Mouse (Mus musculus) liver, embryonic 13.5 days (tissue): ENCODE results near the gene Mettl2. TPM values are rescaled to one million over a fixed set of nuclear protein-coding genes. Genes with fewer than 3 reads are reported as not detected.

Experiments
- ATAC-seq: fragments of 200-750 bp; cut with Nextera tagmentation; 2 replicates; pipeline ENCODE4 v1.8.0; 2017; ENCODE audit warnings: low read depth, mild to moderate bottlenecking, moderate number of reproducible peaks, moderate library complexity
- DNase-seq: peaks from one replicate; pipeline ENCODE4 v3.0.0; 2022
- H3K27ac ChIP-seq: fragments of 300-500 bp; sonication (generic); 2 replicates; pipeline ENCODE4 v1.5.1; 2015; ENCODE audit warnings: moderate library complexity, mild to moderate bottlenecking, inconsistent platforms
- H3K27me3 ChIP-seq: fragments of 300-500 bp; sonication (generic); 2 replicates; pipeline ENCODE4 v1.6.1; 2015; ENCODE audit warnings: mild to moderate bottlenecking, inconsistent platforms
- H3K36me3 ChIP-seq: fragments of 300-500 bp; sonication (generic); 2 replicates; pipeline ENCODE4 v1.6.1; 2015; ENCODE audit warnings: mild to moderate bottlenecking, inconsistent platforms
- H3K4me1 ChIP-seq: fragments of 300-500 bp; sonication (generic); replicated peaks from 2 replicates; pipeline ENCODE4 v1.6.1; 2015; ENCODE audit warnings: inconsistent platforms
- H3K4me2 ChIP-seq: fragments of 300-500 bp; sonication (generic); 2 replicates; pipeline ENCODE4 v1.6.1; 2015; ENCODE audit warnings: inconsistent platforms, mild to moderate bottlenecking, moderate library complexity
- H3K4me3 ChIP-seq: fragments of 300-500 bp; sonication (generic); replicated peaks from 2 replicates; pipeline ENCODE4 v1.5.1; 2015; ENCODE audit warnings: mild to moderate bottlenecking, inconsistent platforms
- H3K9ac ChIP-seq: fragments of 300-500 bp; sonication (generic); 2 replicates; pipeline ENCODE4 v1.6.1; 2015; ENCODE audit warnings: mild to moderate bottlenecking, inconsistent platforms
- H3K9me3 ChIP-seq: fragments of 300-500 bp; sonication (generic); replicated peaks from 2 replicates; pipeline ENCODE4 v1.6.1; 2016; ENCODE audit warnings: inconsistent platforms
- WGBS: fragments of 180-500 bp; shearing (Covaris S2); methylation state at CpG from one replicate; pipeline ENCODE4 v1.1.7; 2015; ENCODE audit not compliant: insufficient replicate concordance; 5-methylcytosine and 5-hydroxymethylcytosine counted together
- polyA plus RNA-seq: library from polyadenylated mRNA; unstranded; fragments of >200 nt; fragmentation: Nextera tagmentation; extraction: Ambion mirVana; gene quantifications from 2 replicates; pipeline ENCODE4 v1.2.1, GENCODE M21; 2015

Gene Mettl2
- polyA plus RNA-seq, 1 experiment from 2014 or later, result 23.7 TPM

GRCm38 (mm10) chr11:105153068-105153833, 27.0 kb downstream of the Mettl2 start:
- DNase-seq (peak; percentile 65), ATAC-seq (peak; percentile 82)
- peak overlapping the region; percentile 39 for H3K4me3 ChIP-seq
- no peaks in the 10 kb centered on the region for H3K27me3 ChIP-seq
- 22% methylated on average over 12 of the region's 12 CpGs for WGBS
- peak overlapping the region; percentile 69 for H3K4me2 ChIP-seq
- H3K4me1 ChIP-seq, result peaks cover 87% of the 10 kb centered on the region
- H3K36me3 ChIP-seq, result no peaks in the 10 kb centered on the region
- H3K27ac ChIP-seq, result peak overlapping the region; percentile 97
- H3K9me3 ChIP-seq, result no peaks in the 10 kb centered on the region
- peak overlapping the region; percentile 60 for H3K9ac ChIP-seq

- Histone ChIP-seq H3K9me3 (no peaks in the 10 kb centered on the region), H3K4me2 (no peak overlapping the region), H3K9ac (no peak overlapping the region), H3K27me3 (no peaks in the 10 kb centered on the region), H3K4me1 (peaks cover 88% of the 10 kb centered on the region), H3K36me3 (no peaks in the 10 kb centered on the region), H3K27ac (peak overlapping the region; percentile 80), H3K4me3 (no peak overlapping the region)
- ATAC-seq (no peak), DNase-seq (no peak)
- WGBS, result 56% methylated on average over 4 of the region's 4 CpGs
Measured at GRCm38 (mm10) chr11:105155915-105156314, 29.7 kb downstream of the Mettl2 start.

- ATAC-seq (no peak), DNase-seq (no peak)
- WGBS, result 45% methylated on average over 19 of the region's 19 CpGs
- Histone ChIP-seq H3K27ac (peak overlapping the region; percentile 80), H3K4me2 (peak overlapping the region; percentile 58), H3K4me3 (peak overlapping the region; percentile 52), H3K27me3 (no peaks in the 10 kb centered on the region), H3K9me3 (no peaks in the 10 kb centered on the region), H3K9ac (peak overlapping the region; percentile 59), H3K36me3 (no peaks in the 10 kb centered on the region), H3K4me1 (peaks cover 79% of the 10 kb centered on the region)
Measured at GRCm38 (mm10) chr11:105156748-105157267, 30.6 kb downstream of the Mettl2 start.

- peak overlapping the region; percentile 41; the same call in 1 of the 2 replicates for H3K9ac ChIP-seq
- H3K4me1 ChIP-seq, result peaks cover 68% of the 10 kb centered on the region
- H3K4me3 ChIP-seq, result peak overlapping the region; percentile 52
Measured at GRCm38 (mm10) chr11:105158047-105158446, 31.8 kb downstream of the Mettl2 start.

DNA sequence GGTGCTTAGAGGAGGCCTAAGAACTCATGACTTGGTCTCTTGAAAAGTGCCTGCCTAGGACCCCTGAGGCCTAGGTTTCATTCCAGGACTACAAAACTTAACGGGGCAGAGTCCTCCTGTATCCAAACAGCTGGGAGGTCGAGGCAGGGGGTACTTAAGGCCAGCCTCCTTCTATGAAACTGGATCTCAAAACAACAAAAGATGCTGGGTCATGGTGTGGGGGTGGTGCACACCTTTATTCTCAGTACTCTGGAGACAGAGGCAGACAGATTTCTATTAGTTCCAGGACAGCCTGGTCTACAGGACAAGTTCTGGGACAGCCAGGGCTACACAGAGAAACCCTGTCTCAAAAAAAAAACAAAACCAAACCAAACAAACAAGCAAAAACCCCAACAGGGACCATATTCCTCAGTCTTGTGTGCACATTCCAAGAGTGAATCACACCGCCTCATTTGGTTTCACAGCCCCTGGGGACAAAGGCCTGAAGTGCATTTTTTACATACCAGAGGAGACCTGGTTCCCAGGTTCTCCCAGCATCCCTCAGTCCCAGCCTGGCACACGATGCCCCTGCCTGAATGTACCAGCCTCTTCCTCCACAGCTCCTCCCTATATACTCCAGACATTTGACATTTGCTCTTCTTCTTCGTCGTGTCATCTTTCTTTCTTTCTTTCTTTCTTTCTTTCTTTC, 33.6 kb downstream of the Mettl2 start:
- no peak overlapping the region for H3K4me3 ChIP-seq
- H3K9ac ChIP-seq, result no peak overlapping the region
- H3K27ac ChIP-seq, result no peak overlapping the region
- H3K4me1 ChIP-seq, result peaks cover 51% of the 10 kb centered on the region
- no peak overlapping the region for H3K4me2 ChIP-seq
- H3K9me3 ChIP-seq, result peaks cover 5% of the 10 kb centered on the region
- H3K36me3 ChIP-seq, result peaks cover 5% of the 10 kb centered on the region; the same call in 1 of the 2 replicates
- 59% methylated on average over 6 of the region's 6 CpGs for WGBS
- H3K27me3 ChIP-seq, result peaks cover 5% of the 10 kb centered on the region
- no peak for ATAC-seq
- no peak for DNase-seq

More at GRCm38 (mm10) chr11:105158047-105158446, 31.8 kb downstream of the Mettl2 start:
- peak overlapping the region; percentile 58 for H3K4me2 ChIP-seq
- no peaks in the 10 kb centered on the region for H3K36me3 ChIP-seq
- H3K9me3 ChIP-seq, result no peaks in the 10 kb centered on the region
- no peak for DNase-seq
- ATAC-seq, result no peak
- H3K27ac ChIP-seq, result peak overlapping the region; percentile 80
- no peaks in the 10 kb centered on the region for H3K27me3 ChIP-seq

GRCm38 (mm10) chr11:105161411-105161810, 35.2 kb downstream of the Mettl2 start:
- ATAC-seq (no peak), DNase-seq (no peak)
- no peak overlapping the region for H3K27ac ChIP-seq
- H3K9ac ChIP-seq, result no peak overlapping the region
- H3K27me3 ChIP-seq, result peaks cover 21% of the 10 kb centered on the region
- H3K4me1 ChIP-seq, result peaks cover 36% of the 10 kb centered on the region
- WGBS, result 88% methylated on average over 2 of the region's 2 CpGs
- peaks cover 13% of the 10 kb centered on the region for H3K9me3 ChIP-seq
- H3K4me3 ChIP-seq, result no peak overlapping the region
- H3K36me3 ChIP-seq, result peaks cover 18% of the 10 kb centered on the region
- no peak overlapping the region for H3K4me2 ChIP-seq

GRCm38 (mm10) chr11:105164516-105165510, 38.6 kb downstream of the Mettl2 start:
- no peak overlapping the region for H3K9ac ChIP-seq
- no peak overlapping the region for H3K27ac ChIP-seq
- 75% methylated on average over 69 of the region's 69 CpGs for WGBS
- H3K4me1 ChIP-seq, result peaks cover 2% of the 10 kb centered on the region
- H3K36me3 ChIP-seq, result peaks cover 21% of the 10 kb centered on the region
- no peak overlapping the region for H3K4me2 ChIP-seq
- peaks cover 25% of the 10 kb centered on the region for H3K27me3 ChIP-seq
- peaks cover 13% of the 10 kb centered on the region for H3K9me3 ChIP-seq
- no peak overlapping the region for H3K4me3 ChIP-seq
- ATAC-seq (no peak), DNase-seq (no peak)

DNA sequence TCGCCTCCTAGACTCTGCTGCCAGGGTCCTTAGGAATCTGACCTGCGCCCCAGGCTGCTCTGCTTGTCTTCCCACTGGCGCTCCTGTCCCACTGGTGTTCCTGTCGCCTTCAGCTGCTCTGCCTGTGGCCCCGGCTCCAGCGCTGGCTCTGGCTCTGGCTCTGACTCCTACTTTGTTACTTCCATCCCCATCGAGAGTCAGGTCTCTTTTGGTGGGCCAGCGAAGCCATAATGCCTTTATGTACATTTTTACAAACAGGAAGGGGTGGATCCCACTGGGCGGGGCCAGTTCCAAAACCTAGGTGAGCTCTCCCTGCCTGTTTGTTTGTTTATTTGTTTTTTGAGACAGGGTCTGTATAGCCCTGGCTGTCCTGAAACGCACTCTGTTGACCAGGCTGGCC, 40.6 kb downstream of the Mettl2 start:
- no peak overlapping the region for H3K4me2 ChIP-seq
- DNase-seq (no peak), ATAC-seq (no peak)
- peaks cover 13% of the 10 kb centered on the region for H3K9me3 ChIP-seq
- no peak overlapping the region for H3K4me3 ChIP-seq
- H3K36me3 ChIP-seq, result peaks cover 21% of the 10 kb centered on the region
- WGBS, result 82% methylated on average over 10 of the region's 10 CpGs
- H3K9ac ChIP-seq, result no peak overlapping the region
- H3K4me1 ChIP-seq, result peaks cover 9% of the 10 kb centered on the region
- H3K27ac ChIP-seq, result no peak overlapping the region
- peaks cover 25% of the 10 kb centered on the region for H3K27me3 ChIP-seq

DNA sequence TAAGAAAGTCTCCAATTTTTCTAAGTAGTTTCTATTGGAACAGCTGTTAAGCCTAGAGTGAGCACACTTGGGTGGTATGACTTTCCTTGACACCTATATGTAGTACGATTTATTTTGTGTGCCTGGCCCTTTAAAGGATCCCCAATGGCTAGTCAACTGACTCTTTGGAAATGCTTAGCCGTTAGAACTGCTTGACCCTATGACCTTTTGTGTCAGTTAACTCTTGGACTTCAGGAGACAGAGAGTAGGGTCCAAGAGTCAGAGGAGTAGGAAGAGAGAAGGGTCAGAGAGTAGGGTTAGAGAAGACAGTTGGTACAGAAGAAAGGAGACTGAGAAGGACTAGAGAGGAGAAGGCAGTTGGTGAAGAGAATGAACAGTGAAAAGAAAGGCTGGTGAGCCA, 52.3 kb downstream of the Mettl2 start, which contains the start of gene Tlk2:
TSS of gene Tlk2 (plus strand) at position 292 of the 400 bp plus-strand sequence.
- H3K9ac ChIP-seq, result peak within 1 kb of the TSS; percentile 100

DNA sequence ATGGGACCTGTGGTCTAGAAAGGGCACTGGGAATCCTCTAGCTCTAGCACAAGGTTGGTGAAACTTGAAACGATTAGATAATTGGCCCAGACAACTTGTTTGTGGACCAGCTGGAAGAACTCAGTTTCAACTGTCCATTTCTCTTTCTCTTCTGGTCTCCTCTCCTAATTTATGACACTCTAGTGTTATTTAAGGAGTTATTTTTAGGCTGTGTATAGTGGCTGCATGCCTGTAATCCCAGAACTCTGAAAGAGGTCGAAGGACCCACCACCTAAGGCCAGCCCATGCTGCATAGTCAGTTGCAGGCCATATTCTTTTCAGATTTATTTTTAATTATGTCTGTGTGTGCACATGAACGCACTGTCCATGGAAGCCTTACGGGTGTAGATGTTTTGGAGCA, 53.3 kb downstream of the Mettl2 start:
- ATAC-seq (no peak), DNase-seq (no peak)
- Histone ChIP-seq H3K4me1 (peaks cover 39% of the 10 kb centered on the region), H3K4me3 (peak overlapping the region; percentile 98), H3K27ac (peak overlapping the region; percentile 95), H3K27me3 (no peaks in the 10 kb centered on the region), H3K9me3 (no peaks in the 10 kb centered on the region), H3K9ac (peak overlapping the region; percentile 100), H3K36me3 (peaks cover 17% of the 10 kb centered on the region), H3K4me2 (peak overlapping the region; percentile 94)
- 71% methylated on average over 4 of the region's 4 CpGs for WGBS

More for the DNA sequence above, 52.3 kb downstream of the Mettl2 start, which contains the start of gene Tlk2:
- H3K4me1 ChIP-seq, result peaks cover 30% of the 10 kb centered on the region
- no peaks in the 10 kb centered on the region for H3K27me3 ChIP-seq
- DNase-seq (no peak), ATAC-seq (no peak)
- peak within 1 kb of the TSS; percentile 98 for H3K4me3 ChIP-seq
- 68% methylated on average over 2 of the region's 2 CpGs for WGBS
- peak within 1 kb of the TSS; percentile 94 for H3K4me2 ChIP-seq
- no peaks in the 10 kb centered on the region for H3K9me3 ChIP-seq
- peak within 1 kb of the TSS; percentile 95 for H3K27ac ChIP-seq
- H3K36me3 ChIP-seq, result peaks cover 8% of the 10 kb centered on the region; the same call in 1 of the 2 replicates
